Mouse (Mus musculus) heart, postnatal 0 days (tissue): ENCODE results near the gene Cers5.

Source experiments
- CTCF ChIP-seq: IDR thresholded peaks from 2 replicates; pipeline ENCODE4 v1.5.1; 2016; ENCODE audit warnings: antibody characterized with exemption, control low read depth, low read depth
- EP300 ChIP-seq: IDR thresholded peaks from 2 replicates; pipeline ENCODE4 v1.6.1; 2016; ENCODE audit warnings: antibody characterized with exemption, low read depth

DNA sequence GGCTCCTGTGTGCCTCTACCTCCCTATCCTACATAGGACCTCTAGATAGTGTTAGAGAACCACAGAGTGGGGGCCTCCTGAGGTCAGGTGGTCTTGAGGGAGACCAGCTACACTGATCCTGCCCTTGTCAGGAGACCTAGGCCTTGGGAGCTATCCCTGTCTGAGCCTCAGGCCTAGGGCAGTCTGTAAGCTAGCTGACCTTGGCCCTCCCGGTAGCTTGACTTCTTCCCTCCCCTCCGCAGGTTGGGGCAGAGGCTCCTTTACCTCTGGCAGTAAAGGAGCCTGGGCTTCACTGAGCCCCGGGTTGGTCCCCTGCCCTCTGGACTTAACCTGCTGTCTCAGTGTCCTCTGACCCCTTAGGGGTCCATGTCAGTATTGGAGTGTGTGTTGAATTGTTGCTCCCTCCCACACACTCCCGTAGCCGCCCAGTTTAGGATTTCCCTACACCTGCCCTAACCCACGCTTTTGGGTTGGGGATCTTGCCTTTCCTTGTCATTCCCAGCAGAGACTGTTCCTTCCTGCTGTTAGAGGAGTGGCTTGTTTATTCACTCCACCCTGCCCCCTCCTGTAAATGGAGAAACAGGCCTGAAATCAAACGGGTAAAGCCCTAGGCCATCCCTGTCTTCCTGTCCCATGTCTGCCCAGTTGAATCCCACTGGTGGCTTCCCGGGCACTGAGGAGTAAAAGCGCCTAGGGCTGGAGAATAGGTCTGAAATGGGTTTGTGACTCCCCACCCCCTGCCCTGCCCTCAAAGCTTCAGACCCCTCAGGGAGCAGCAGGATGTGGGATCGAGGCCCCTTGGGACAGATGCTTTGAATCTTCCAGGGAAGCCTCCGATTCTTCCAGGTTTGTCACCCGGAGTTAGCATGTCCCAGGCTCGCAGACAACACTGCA, 59.8 kb downstream of the Cers5 start:
- no peak for TF ChIP-seq EP300
- no peak for TF ChIP-seq CTCF
